Mouse (Mus musculus) layer of hippocampus, adult 11-12 months (tissue): ENCODE measurements around the gene Ifi211.
"Not testable (repeated sequence)": the region's sequence is repeated elsewhere in the genome, so short reads cannot be mapped to it uniquely, and the experiment has no call there.

Experiments
- DNase-seq: peaks from one replicate; pipeline ENCODE4 v3.0.0; 2022; ENCODE audit warnings: low spot score

The Ifi211 gene

GRCm38 (mm10) chr1:173879225-173879987 lies 33.4 kb downstream of the Ifi211 start:
- DNase-seq, result not testable (repeated sequence)

GRCm38 (mm10) chr1:173878264-173878663 lies 34.6 kb downstream of the Ifi211 start:
- DNase-seq, result not testable (repeated sequence)

GRCm38 (mm10) chr1:173877125-173877524 lies 35.7 kb downstream of the Ifi211 start:
- not testable (repeated sequence) for DNase-seq

- DNase-seq, result not testable (repeated sequence)
These were observed 44.3 kb downstream of the Ifi211 start for GRCm38 (mm10) chr1:173868586-173868985.

GRCm38 (mm10) chr1:173866504-173866903 lies 46.3 kb downstream of the Ifi211 start:
- no peak for DNase-seq

GRCm38 (mm10) chr1:173853711-173854110 lies 59.1 kb downstream of the Ifi211 start:
- peak; percentile 17 for DNase-seq

- not testable (repeated sequence) for DNase-seq
These were observed 60.0 kb downstream of the Ifi211 start for GRCm38 (mm10) chr1:173852853-173853252.
